Mouse (Mus musculus) heart, embryonic 11.5 days (tissue): Measurements from ENCODE around the gene Setd5. TPM values are rescaled to one million over a fixed set of nuclear protein-coding genes. Genes with fewer than 3 reads are reported as not detected.

Experiments
- ATAC-seq: fragments of 200-750 bp; cut with Nextera tagmentation; replicated peaks from 2 replicates; pipeline ENCODE4 v1.8.0; 2017; ENCODE audit warnings: moderate library complexity; ENCODE audit not compliant: insufficient number of reproducible peaks, low FRiP score, low TSS enrichment
- H3K27ac ChIP-seq: fragments of 300-500 bp; sonication (generic); 2 replicates; pipeline ENCODE4 v1.5.1; 2014; ENCODE audit warnings: mild to moderate bottlenecking, low read depth, low read length
- H3K27me3 ChIP-seq: fragments of 300-500 bp; sonication (generic); 2 replicates; pipeline ENCODE4 v1.6.1; 2014; ENCODE audit warnings: mild to moderate bottlenecking, low read length, mixed read lengths; ENCODE audit not compliant: control insufficient read depth, insufficient read depth
- H3K36me3 ChIP-seq: fragments of 300-500 bp; sonication (generic); 2 replicates; pipeline ENCODE4 v1.6.1; 2014; ENCODE audit warnings: mild to moderate bottlenecking, low read length, moderate library complexity, mixed read lengths; ENCODE audit not compliant: control insufficient read depth, insufficient read depth
- H3K4me1 ChIP-seq: fragments of 300-500 bp; sonication (generic); 2 replicates; pipeline ENCODE4 v1.6.1; 2014; ENCODE audit warnings: low read length; ENCODE audit not compliant: control insufficient read depth, insufficient read depth
- H3K4me2 ChIP-seq: fragments of 300-500 bp; sonication (generic); 2 replicates; pipeline ENCODE4 v1.6.1; 2014; ENCODE audit warnings: mild to moderate bottlenecking, moderate library complexity
- H3K4me3 ChIP-seq: fragments of 300-500 bp; sonication (generic); 2 replicates; pipeline ENCODE4 v1.5.1; 2014; ENCODE audit warnings: low read depth, low read length
- H3K9ac ChIP-seq: fragments of 300-500 bp; sonication (generic); 2 replicates; pipeline ENCODE4 v1.6.1; 2014; ENCODE audit warnings: mild to moderate bottlenecking, low read depth, low read length, moderate library complexity
- H3K9me3 ChIP-seq: fragments of 300-500 bp; sonication (generic); replicated peaks from 2 replicates; pipeline ENCODE4 v1.6.1; 2016; ENCODE audit warnings: low read length; ENCODE audit not compliant: control insufficient read depth
- WGBS: fragments of 180-500 bp; shearing (Covaris S2); extraction: QIAGEN DNeasy Blood & Tissue Kit; methylation state at CpG from one replicate; pipeline ENCODE4 v1.1.7; 2014; ENCODE audit not compliant: insufficient replicate concordance; 5-methylcytosine and 5-hydroxymethylcytosine counted together
- polyA plus RNA-seq: library from polyadenylated mRNA; unstranded; fragments of >200 nt; fragmentation: Nextera tagmentation; extraction: Ambion mirVana; gene quantifications from 2 replicates; pipeline ENCODE4 v1.2.1, GENCODE M21; 2014

Setd5 gene
- polyA plus RNA-seq, 1 experiment from 2014 or later, result 86.9 TPM

GRCm38 (mm10) chr6:113120806-113121205 lies 43.6 kb downstream of the Setd5 start:
- H3K27me3 ChIP-seq, result no peaks in the 10 kb centered on the region
- H3K27ac ChIP-seq, result no peak overlapping the region
- H3K4me3 ChIP-seq, result no peak overlapping the region
- H3K9ac ChIP-seq, result no peak overlapping the region
- no peaks in the 10 kb centered on the region for H3K4me1 ChIP-seq
- H3K36me3 ChIP-seq, result peaks cover 44% of the 10 kb centered on the region
- 92% methylated on average over 10 of the region's 10 CpGs for WGBS
- no peak for ATAC-seq
- no peak overlapping the region for H3K4me2 ChIP-seq
- no peaks in the 10 kb centered on the region for H3K9me3 ChIP-seq

- Histone ChIP-seq H3K36me3 (peaks cover 13% of the 10 kb centered on the region), H3K4me3 (no peak overlapping the region), H3K9ac (no peak overlapping the region), H3K27ac (no peak overlapping the region), H3K4me1 (no peaks in the 10 kb centered on the region), H3K9me3 (no peaks in the 10 kb centered on the region), H3K27me3 (no peaks in the 10 kb centered on the region), H3K4me2 (no peak overlapping the region)
- 65% methylated on average over 2 of the region's 2 CpGs for WGBS
- no peak for ATAC-seq
Measured at GRCm38 (mm10) chr6:113133360-113133759, 56.2 kb downstream of the Setd5 start.

GRCm38 (mm10) chr6:113141389-113142094 lies 64.4 kb downstream of the Setd5 start:
- Histone ChIP-seq H3K36me3 (peaks cover 24% of the 10 kb centered on the region), H3K4me2 (no peak overlapping the region), H3K9ac (no peak overlapping the region), H3K27ac (no peak overlapping the region), H3K9me3 (no peaks in the 10 kb centered on the region), H3K27me3 (no peaks in the 10 kb centered on the region), H3K4me1 (no peaks in the 10 kb centered on the region), H3K4me3 (no peak overlapping the region)
- 92% methylated on average over 1 of the region's 1 CpGs for WGBS
- ATAC-seq, result no peak

- WGBS, result 93% methylated on average over 1 of the region's 1 CpGs
- Histone ChIP-seq H3K27me3 (no peaks in the 10 kb centered on the region), H3K36me3 (peaks cover 32% of the 10 kb centered on the region), H3K27ac (no peak overlapping the region), H3K9ac (no peak overlapping the region), H3K4me1 (no peaks in the 10 kb centered on the region), H3K4me2 (no peak overlapping the region), H3K4me3 (no peak overlapping the region), H3K9me3 (no peaks in the 10 kb centered on the region)
- ATAC-seq, result no peak
Measured at GRCm38 (mm10) chr6:113144764-113145163, 67.6 kb downstream of the Setd5 start.

GRCm38 (mm10) chr6:113145249-113145648 lies 68.1 kb downstream of the Setd5 start:
- no peak overlapping the region for H3K27ac ChIP-seq
- no peaks in the 10 kb centered on the region for H3K4me1 ChIP-seq
- no peak overlapping the region for H3K4me3 ChIP-seq
- H3K9ac ChIP-seq, result no peak overlapping the region
- peaks cover 36% of the 10 kb centered on the region for H3K36me3 ChIP-seq
- no peak for ATAC-seq
- 96% methylated on average over 4 of the region's 4 CpGs for WGBS
- no peaks in the 10 kb centered on the region for H3K9me3 ChIP-seq
- H3K4me2 ChIP-seq, result no peak overlapping the region
- no peaks in the 10 kb centered on the region for H3K27me3 ChIP-seq

- ATAC-seq, result no peak
- WGBS, result 95% methylated on average over 8 of the region's 8 CpGs
- no peaks in the 10 kb centered on the region for H3K27me3 ChIP-seq
- no peak overlapping the region for H3K4me3 ChIP-seq
- H3K36me3 ChIP-seq, result peaks cover 36% of the 10 kb centered on the region
- no peak overlapping the region for H3K9ac ChIP-seq
- H3K4me2 ChIP-seq, result no peak overlapping the region
- no peaks in the 10 kb centered on the region for H3K4me1 ChIP-seq
- H3K9me3 ChIP-seq, result no peaks in the 10 kb centered on the region
- no peak overlapping the region for H3K27ac ChIP-seq
Measured at GRCm38 (mm10) chr6:113154071-113154470, 76.9 kb downstream of the Setd5 start.

GRCm38 (mm10) chr6:113154886-113155285 lies 77.7 kb downstream of the Setd5 start:
- Histone ChIP-seq H3K4me1 (no peaks in the 10 kb centered on the region), H3K9me3 (no peaks in the 10 kb centered on the region), H3K27me3 (no peaks in the 10 kb centered on the region), H3K4me2 (no peak overlapping the region), H3K36me3 (peaks cover 30% of the 10 kb centered on the region), H3K27ac (no peak overlapping the region), H3K4me3 (no peak overlapping the region), H3K9ac (no peak overlapping the region)
- ATAC-seq, result no peak
- WGBS, result 83% methylated on average over 6 of the region's 6 CpGs

GRCm38 (mm10) chr6:113156064-113156463 lies 78.9 kb downstream of the Setd5 start:
- H3K27ac ChIP-seq, result no peak overlapping the region
- H3K36me3 ChIP-seq, result peaks cover 22% of the 10 kb centered on the region
- no peaks in the 10 kb centered on the region for H3K9me3 ChIP-seq
- H3K4me1 ChIP-seq, result no peaks in the 10 kb centered on the region
- H3K27me3 ChIP-seq, result no peaks in the 10 kb centered on the region
- H3K4me2 ChIP-seq, result no peak overlapping the region
- H3K9ac ChIP-seq, result no peak overlapping the region
- WGBS, result 86% methylated on average over 4 of the region's 4 CpGs
- no peak for ATAC-seq
- no peak overlapping the region for H3K4me3 ChIP-seq

GRCm38 (mm10) chr6:113160106-113160505 lies 82.9 kb downstream of the Setd5 start:
- Histone ChIP-seq H3K4me1 (no peaks in the 10 kb centered on the region), H3K9me3 (no peaks in the 10 kb centered on the region), H3K27ac (no peak overlapping the region), H3K4me2 (no peak overlapping the region), H3K9ac (no peak overlapping the region), H3K36me3 (peaks cover 2% of the 10 kb centered on the region; the same call in 1 of the 2 replicates), H3K4me3 (no peak overlapping the region), H3K27me3 (no peaks in the 10 kb centered on the region)
- 96% methylated on average over 10 of the region's 10 CpGs for WGBS
- no peak for ATAC-seq
